Mouse (Mus musculus): ENCODE data around the gene Eif4e1b. TPM values are rescaled to one million over a fixed set of nuclear protein-coding genes. Genes with fewer than 3 reads are reported as not detected.

Gene Eif4e1b
- polyA plus RNA-seq, 1 experiment from 2014 or later, result not detected

DNA sequence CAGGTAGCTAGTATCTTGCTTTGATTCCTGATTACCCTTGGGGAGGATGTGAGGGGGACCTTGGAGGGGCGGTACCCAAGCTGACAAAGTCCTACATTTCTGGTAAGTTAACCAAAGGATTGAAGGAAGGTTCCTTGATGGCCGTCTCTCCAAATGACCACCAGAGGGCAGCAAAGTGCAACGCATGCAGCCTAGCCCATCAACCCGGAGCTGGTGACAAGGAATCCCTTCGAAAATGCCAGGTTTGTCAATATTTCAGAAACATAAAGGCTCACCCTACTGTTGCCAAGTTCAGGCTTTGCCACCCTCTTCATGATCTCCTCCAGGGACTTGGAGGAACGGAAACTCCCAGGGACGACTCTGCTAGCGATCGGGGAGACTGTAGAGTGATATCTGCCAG lies 15.9 kb downstream of the Eif4e1b start:
- Histone ChIP-seq H3K9ac (ENCODE audit: low read length) (no peak overlapping the region), H3K4me2 (ENCODE audit: low read depth, severe bottlenecking) (no peak overlapping the region), H3K9me3 (ENCODE audit: control insufficient read depth, low read length) (no peaks in the 10 kb centered on the region), H3K4me3 (ENCODE audit: low read depth, low read length) (no peak overlapping the region), H3K36me3 (ENCODE audit: control insufficient read depth, insufficient read depth, low read length) (no peaks in the 10 kb centered on the region), H3K27me3 (ENCODE audit: control insufficient read depth, insufficient read depth, low read length) (no peaks in the 10 kb centered on the region), H3K27ac (replicated peaks; ENCODE audit: low read depth, low read length) (no peak overlapping the region), H3K4me1 (ENCODE audit: control insufficient read depth, insufficient read depth, low read length) (no peaks in the 10 kb centered on the region)
- DNase-seq (ENCODE audit: low spot score), result peak; percentile 85
- 20% methylated on average over 9 of the region's 9 CpGs for WGBS
- no peak for ATAC-seq (ENCODE audit: insufficient number of reproducible peaks, low FRiP score, low TSS enrichment, low read depth)

DNA sequence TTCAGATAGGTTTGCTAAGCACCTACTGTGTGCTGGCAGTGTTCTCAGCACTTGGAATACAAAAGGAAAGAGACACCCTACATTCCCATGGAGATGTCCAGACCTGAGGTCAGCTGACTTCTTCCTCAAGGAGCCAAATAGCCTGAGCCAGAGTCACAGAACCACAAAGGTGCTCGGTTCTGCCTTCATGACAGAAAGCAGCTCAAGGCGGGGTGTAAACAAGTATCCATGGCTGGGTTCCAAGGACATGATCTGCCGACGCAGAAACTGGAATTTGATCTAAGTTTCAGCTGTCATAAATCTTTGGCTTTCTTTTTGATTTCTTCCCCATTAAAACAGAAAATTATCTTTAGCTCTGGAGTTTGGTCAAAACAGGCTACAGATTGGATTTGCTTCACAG lies 16.4 kb downstream of the Eif4e1b start:
- Histone ChIP-seq H3K4me1 (ENCODE audit: control insufficient read depth, insufficient read depth, low read length) (no peaks in the 10 kb centered on the region), H3K27ac (replicated peaks; ENCODE audit: low read depth, low read length) (no peak overlapping the region), H3K9me3 (ENCODE audit: control insufficient read depth, low read length) (no peaks in the 10 kb centered on the region), H3K4me2 (ENCODE audit: low read depth, severe bottlenecking) (no peak overlapping the region), H3K9ac (ENCODE audit: low read length) (no peak overlapping the region), H3K27me3 (ENCODE audit: control insufficient read depth, insufficient read depth, low read length) (no peaks in the 10 kb centered on the region), H3K4me3 (ENCODE audit: low read depth, low read length) (no peak overlapping the region), H3K36me3 (ENCODE audit: control insufficient read depth, insufficient read depth, low read length) (no peaks in the 10 kb centered on the region)
- DNase-seq (ENCODE audit: low spot score) (no peak), ATAC-seq (ENCODE audit: insufficient number of reproducible peaks, low FRiP score, low TSS enrichment, low read depth) (no peak)
- WGBS, result 64% methylated on average over 4 of the region's 4 CpGs

DNA sequence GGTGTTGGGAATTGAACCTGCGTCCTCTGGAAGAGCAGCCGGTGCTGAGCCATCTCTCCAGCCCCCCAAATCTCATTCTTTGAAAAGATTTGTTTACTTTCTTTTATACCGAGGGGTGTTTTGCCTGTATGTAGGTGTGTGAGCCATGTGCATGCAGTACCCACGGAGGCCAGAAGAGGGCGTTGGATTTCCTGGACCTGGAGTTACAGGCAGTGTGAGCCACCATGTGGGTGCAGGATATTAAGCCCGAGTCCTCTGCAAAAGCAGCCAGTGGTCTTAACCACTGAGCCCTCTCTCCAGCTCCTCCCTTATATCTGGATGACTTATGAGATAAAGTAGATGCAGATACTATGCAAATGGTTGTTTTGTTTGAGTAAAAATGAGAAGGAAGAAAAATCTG lies 19.2 kb downstream of the Eif4e1b start:
- Histone ChIP-seq H3K27me3 (ENCODE audit: control insufficient read depth, insufficient read depth, low read length) (no peaks in the 10 kb centered on the region), H3K9ac (ENCODE audit: low read length) (no peak overlapping the region), H3K9me3 (ENCODE audit: control insufficient read depth, low read length) (no peaks in the 10 kb centered on the region), H3K36me3 (ENCODE audit: control insufficient read depth, insufficient read depth, low read length) (no peaks in the 10 kb centered on the region), H3K27ac (replicated peaks; ENCODE audit: low read depth, low read length) (no peak overlapping the region), H3K4me2 (ENCODE audit: low read depth, severe bottlenecking) (no peak overlapping the region), H3K4me3 (ENCODE audit: low read depth, low read length) (no peak overlapping the region), H3K4me1 (ENCODE audit: control insufficient read depth, insufficient read depth, low read length) (no peaks in the 10 kb centered on the region)
- WGBS, result 82% methylated on average over 6 of the region's 6 CpGs
- DNase-seq (ENCODE audit: low spot score) (no peak), ATAC-seq (ENCODE audit: insufficient number of reproducible peaks, low FRiP score, low TSS enrichment, low read depth) (no peak)

DNA sequence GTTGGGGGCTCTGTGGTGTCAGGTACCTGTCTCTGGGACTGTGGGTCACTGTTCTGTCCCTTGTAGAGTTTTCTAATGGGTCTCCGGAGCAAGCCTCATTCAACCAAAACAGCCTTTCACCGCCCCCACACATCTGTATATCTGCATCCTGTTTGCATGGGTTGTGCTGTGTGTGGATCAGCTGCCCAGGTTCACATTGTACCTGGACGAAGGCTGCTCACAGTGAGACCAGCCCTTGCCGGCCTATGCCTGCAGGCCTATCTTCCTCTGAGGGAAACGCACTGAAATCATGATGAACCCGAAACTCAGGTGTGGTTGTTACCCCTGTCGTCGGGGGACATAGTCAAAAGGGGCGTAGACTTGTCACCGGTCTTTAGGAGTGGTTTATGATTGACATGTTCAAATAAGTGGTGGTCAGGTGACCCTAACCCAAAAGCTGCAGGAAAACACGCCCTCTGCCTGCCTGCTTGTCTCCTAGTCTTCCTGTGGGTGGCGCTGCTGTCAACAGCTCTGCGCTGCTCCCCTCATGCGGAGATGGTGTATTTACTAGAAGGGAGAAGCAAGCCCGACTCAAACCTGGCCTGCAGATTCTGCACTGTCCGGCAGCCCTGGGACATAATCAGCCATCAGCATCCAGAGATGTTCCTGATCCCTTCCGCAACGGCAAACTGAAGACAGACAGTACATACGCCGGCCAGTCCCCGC lies 21.5 kb downstream of the Eif4e1b start:
- no peak overlapping the region for H3K4me3 ChIP-seq (ENCODE audit: low read depth, low read length)
- no peak overlapping the region for H3K4me2 ChIP-seq (ENCODE audit: low read depth, severe bottlenecking)
- 37% methylated on average over 21 of the region's 21 CpGs for WGBS
- H3K36me3 ChIP-seq (ENCODE audit: control insufficient read depth, insufficient read depth, low read length), result no peaks in the 10 kb centered on the region
- DNase-seq (ENCODE audit: low spot score), result peak; percentile 66
- no peak overlapping the region for H3K9ac ChIP-seq (ENCODE audit: low read length)
- no peak for ATAC-seq (ENCODE audit: insufficient number of reproducible peaks, low FRiP score, low TSS enrichment, low read depth)
- H3K27me3 ChIP-seq (ENCODE audit: control insufficient read depth, insufficient read depth, low read length), result no peaks in the 10 kb centered on the region
- no peaks in the 10 kb centered on the region for H3K4me1 ChIP-seq (ENCODE audit: control insufficient read depth, insufficient read depth, low read length)
- H3K27ac ChIP-seq (replicated peaks; ENCODE audit: low read depth, low read length), result no peak overlapping the region
- H3K9me3 ChIP-seq (ENCODE audit: control insufficient read depth, low read length), result no peaks in the 10 kb centered on the region

DNA sequence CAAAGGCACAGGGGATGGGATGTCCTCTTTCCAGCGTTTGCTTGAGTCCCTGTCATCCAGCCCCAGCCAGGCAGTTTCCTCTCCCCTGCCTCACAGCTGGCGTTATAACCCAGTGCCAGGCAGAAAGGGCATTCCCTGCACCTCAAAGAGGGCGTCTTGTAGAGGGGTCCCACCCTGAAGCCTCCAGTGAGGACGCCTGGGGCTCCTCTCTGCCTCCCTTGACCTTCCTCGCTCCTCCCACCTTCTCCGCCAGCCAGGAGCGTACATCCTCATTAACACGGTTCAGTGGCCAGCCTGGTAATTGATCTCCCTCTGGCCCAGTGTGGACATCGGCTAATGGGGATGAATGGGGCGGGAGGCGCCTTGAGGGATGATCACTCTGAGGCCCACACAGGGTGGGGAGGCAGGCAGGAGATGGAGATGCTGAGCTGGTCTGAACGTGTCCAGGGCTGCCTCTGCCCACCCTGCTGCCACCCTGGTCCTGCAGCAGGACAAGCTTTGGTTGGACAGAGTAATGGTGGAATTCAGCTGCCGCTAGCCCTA lies 22.7 kb downstream of the Eif4e1b start:
- no peaks in the 10 kb centered on the region for H3K9me3 ChIP-seq (ENCODE audit: control insufficient read depth, low read length)
- no peak for ATAC-seq (ENCODE audit: insufficient number of reproducible peaks, low FRiP score, low TSS enrichment, low read depth)
- DNase-seq (ENCODE audit: low spot score), result no peak

DNA sequence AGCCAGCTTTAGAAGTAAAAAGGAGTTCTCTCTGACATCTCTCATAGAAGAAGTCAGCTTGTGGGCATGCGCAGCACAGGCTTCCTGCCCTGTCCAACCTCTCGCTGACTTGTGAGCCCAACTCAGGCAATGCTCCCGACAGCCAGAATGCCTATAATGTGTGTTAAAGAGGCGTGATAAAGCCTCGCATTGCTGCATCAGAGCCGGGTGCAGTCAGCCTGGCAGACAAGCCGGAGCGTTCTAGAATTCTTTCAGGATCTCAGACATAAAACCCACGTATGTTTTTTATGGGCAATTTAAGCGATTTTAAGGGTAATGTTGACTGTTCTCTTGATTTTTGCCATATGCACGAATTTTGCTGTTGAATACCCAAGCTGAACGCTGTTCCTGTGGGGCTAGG lies 24.3 kb downstream of the Eif4e1b start:
- H3K27ac ChIP-seq (replicated peaks; ENCODE audit: low read depth, low read length), result no peak overlapping the region
- no peaks in the 10 kb centered on the region for H3K27me3 ChIP-seq (ENCODE audit: control insufficient read depth, insufficient read depth, low read length)
- no peak overlapping the region for H3K4me3 ChIP-seq (ENCODE audit: low read depth, low read length)
- ATAC-seq (ENCODE audit: insufficient number of reproducible peaks, low FRiP score, low TSS enrichment, low read depth) (no peak), DNase-seq (ENCODE audit: low spot score) (no peak)
- no peak overlapping the region for H3K9ac ChIP-seq (ENCODE audit: low read length)
- no peaks in the 10 kb centered on the region for H3K4me1 ChIP-seq (ENCODE audit: control insufficient read depth, insufficient read depth, low read length)
- no peaks in the 10 kb centered on the region for H3K36me3 ChIP-seq (ENCODE audit: control insufficient read depth, insufficient read depth, low read length)
- H3K9me3 ChIP-seq (ENCODE audit: control insufficient read depth, low read length), result no peaks in the 10 kb centered on the region
- H3K4me2 ChIP-seq (ENCODE audit: low read depth, severe bottlenecking), result no peak overlapping the region
- 69% methylated on average over 12 of the region's 12 CpGs for WGBS

More for the DNA sequence above, 22.7 kb downstream of the Eif4e1b start:
- 29% methylated on average over 13 of the region's 13 CpGs for WGBS
- Histone ChIP-seq H3K4me2 (ENCODE audit: low read depth, severe bottlenecking) (no peak overlapping the region), H3K4me3 (ENCODE audit: low read depth, low read length) (no peak overlapping the region), H3K36me3 (ENCODE audit: control insufficient read depth, insufficient read depth, low read length) (no peaks in the 10 kb centered on the region), H3K27me3 (ENCODE audit: control insufficient read depth, insufficient read depth, low read length) (no peaks in the 10 kb centered on the region), H3K9ac (ENCODE audit: low read length) (no peak overlapping the region), H3K4me1 (ENCODE audit: control insufficient read depth, insufficient read depth, low read length) (no peaks in the 10 kb centered on the region), H3K27ac (replicated peaks; ENCODE audit: low read depth, low read length) (no peak overlapping the region)

DNA sequence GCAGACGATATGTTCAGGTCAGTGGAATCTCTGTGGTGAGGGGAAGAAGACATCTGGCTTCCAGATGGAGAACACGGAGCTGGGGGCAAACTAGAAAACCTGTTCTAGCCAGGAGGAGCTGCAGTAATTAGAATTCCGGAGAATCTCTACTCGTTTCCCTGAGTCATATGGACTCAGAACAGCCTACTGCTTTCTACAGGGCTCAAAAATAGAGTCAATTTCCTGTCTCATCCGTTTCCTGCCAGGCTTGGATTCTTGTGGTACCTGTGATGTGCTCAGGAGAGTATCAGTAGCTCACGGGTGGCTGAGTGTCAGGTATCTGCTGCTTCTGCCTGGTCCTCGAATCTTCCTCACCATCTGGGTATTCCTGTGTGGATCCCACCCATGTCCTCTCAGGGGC lies 27.7 kb downstream of the Eif4e1b start:
- no peak overlapping the region for H3K4me3 ChIP-seq (ENCODE audit: low read depth, low read length)
- WGBS, result 28% methylated on average over 7 of the region's 7 CpGs
- ATAC-seq (ENCODE audit: insufficient number of reproducible peaks, low FRiP score, low TSS enrichment, low read depth) (no peak), DNase-seq (ENCODE audit: low spot score) (no peak)
- H3K9ac ChIP-seq (ENCODE audit: low read length), result no peak overlapping the region
- no peaks in the 10 kb centered on the region for H3K27me3 ChIP-seq (ENCODE audit: control insufficient read depth, insufficient read depth, low read length)
- no peak overlapping the region for H3K27ac ChIP-seq (replicated peaks; ENCODE audit: low read depth, low read length)
- H3K4me1 ChIP-seq (ENCODE audit: control insufficient read depth, insufficient read depth, low read length), result no peaks in the 10 kb centered on the region
- no peak overlapping the region for H3K4me2 ChIP-seq (ENCODE audit: low read depth, severe bottlenecking)
- no peaks in the 10 kb centered on the region for H3K36me3 ChIP-seq (ENCODE audit: control insufficient read depth, insufficient read depth, low read length)
- no peaks in the 10 kb centered on the region for H3K9me3 ChIP-seq (ENCODE audit: control insufficient read depth, low read length)

DNA sequence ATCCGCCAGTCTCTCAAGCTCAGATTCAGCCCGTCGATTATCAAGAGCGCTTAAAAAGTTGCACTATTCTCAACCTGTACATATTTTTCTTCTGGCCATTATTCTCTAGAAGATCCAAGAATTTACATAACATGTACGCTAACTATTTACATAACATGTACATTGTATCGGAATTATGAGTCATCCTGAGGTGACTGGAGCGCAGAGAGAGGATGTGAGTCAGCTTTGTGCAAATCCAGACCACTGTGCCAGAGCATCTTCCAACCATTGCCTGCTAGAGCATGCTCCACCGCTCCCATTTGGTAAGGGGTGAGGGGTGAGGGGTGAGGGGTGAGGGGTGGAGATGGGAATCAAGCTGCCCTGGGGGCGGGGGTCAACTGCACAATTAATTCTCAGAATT lies 29.6 kb downstream of the Eif4e1b start:
- 90% methylated on average over 9 of the region's 9 CpGs for WGBS
- DNase-seq (ENCODE audit: low spot score) (no peak), ATAC-seq (ENCODE audit: insufficient number of reproducible peaks, low FRiP score, low TSS enrichment, low read depth) (no peak)
- H3K27me3 ChIP-seq (ENCODE audit: control insufficient read depth, insufficient read depth, low read length), result no peaks in the 10 kb centered on the region
- H3K9me3 ChIP-seq (ENCODE audit: control insufficient read depth, low read length), result no peaks in the 10 kb centered on the region
- H3K36me3 ChIP-seq (ENCODE audit: control insufficient read depth, insufficient read depth, low read length), result no peaks in the 10 kb centered on the region
- H3K4me3 ChIP-seq (ENCODE audit: low read depth, low read length), result no peak overlapping the region
- H3K27ac ChIP-seq (replicated peaks; ENCODE audit: low read depth, low read length), result no peak overlapping the region
- no peaks in the 10 kb centered on the region for H3K4me1 ChIP-seq (ENCODE audit: control insufficient read depth, insufficient read depth, low read length)
- H3K4me2 ChIP-seq (ENCODE audit: low read depth, severe bottlenecking), result no peak overlapping the region
- no peak overlapping the region for H3K9ac ChIP-seq (ENCODE audit: low read length)
